Mouse (Mus musculus) kidney, adult 11 months (tissue): ENCODE results near the gene Neurod2.

Source experiments
- DNase-seq: peaks from one replicate; pipeline ENCODE4 v3.0.0; 2022

Neurod2 gene

DNA sequence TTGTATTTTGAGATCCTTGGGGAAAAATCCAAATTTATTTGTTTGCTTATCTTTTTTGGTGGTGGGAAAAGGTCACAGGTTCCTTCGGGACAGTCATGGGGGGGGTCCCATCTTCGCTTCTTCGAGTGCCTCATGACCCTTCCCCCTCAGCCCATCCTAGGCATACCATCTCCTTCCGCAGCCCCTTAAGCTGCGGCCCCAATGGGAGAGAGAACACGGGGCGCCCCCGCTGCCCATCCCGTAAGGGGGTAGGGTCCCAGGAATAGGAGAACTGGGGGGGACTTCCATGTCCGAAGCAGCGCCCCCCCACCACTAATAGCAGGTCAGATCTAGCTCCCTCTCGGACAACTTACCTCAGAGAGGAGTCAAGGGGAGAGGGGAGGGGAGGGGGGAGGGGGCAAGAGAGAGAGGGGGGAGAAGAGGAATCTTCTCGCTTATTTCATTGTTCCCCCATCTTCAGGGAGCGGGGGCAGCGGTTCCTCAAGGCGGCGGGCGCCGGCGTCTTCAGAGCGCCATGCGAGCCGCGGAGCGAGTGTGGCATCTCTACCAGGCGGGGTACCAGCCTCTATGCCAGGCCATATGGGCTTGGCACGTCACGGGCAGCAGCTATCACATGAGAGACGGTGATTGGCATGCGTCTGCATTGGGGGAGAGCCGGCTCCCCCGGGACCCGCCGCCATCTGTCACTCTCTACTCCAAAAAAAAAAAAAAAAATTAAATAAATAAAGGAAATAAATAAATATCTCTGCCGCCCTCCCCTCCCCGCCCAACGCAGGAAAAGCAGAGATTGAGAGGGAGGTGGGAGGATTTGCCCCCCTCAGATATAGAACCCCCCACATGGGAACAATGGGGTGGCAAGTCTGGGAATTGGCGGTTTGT is at the start of gene Neurod2:
Gene Neurod2, minus strand, starts transcription at position 568 of the 879 bp plus-strand sequence.
- DNase-seq = no peak

DNA sequence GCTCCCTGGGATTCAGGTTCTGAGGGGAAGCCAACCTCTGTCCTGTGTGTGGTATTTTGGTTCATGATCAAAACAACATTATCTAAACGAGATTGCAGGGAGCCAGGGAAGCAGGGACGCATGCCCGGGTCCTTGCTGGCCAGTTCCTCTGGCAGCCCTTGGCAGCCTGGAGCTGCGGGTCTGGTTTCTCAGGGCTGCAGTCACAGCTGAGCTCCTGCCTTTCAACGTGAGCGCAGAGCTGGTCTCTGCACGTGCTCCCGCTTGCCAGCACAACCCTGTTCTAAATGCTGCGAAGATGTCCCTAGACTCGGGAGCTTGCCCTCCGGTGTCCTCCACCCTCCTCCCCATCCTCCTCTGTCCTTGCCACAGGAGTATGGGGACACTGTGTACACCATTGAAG is 48.3 kb upstream of the Neurod2 start:
- no peak for DNase-seq

DNA sequence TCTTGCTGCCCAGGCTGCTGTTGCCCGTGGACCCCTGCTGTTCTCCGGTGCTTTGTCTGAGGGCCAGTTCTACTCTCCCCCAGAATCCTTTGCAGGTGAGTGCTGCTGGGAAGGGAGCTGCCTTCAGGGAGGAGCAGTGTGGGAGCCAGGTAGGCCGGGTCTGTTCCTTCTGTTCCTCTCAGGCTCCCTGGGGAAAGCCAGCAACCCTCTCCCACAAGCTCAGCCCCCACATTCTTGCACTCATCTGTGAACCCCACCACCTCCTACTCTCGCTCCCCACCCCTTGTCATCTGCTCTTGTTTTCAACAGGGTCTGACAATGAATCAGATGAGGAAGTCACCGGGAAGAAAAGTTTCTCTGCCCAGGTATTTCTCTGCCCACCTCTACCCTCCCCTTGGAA is 47.3 kb upstream of the Neurod2 start:
- DNase-seq = no peak

DNA sequence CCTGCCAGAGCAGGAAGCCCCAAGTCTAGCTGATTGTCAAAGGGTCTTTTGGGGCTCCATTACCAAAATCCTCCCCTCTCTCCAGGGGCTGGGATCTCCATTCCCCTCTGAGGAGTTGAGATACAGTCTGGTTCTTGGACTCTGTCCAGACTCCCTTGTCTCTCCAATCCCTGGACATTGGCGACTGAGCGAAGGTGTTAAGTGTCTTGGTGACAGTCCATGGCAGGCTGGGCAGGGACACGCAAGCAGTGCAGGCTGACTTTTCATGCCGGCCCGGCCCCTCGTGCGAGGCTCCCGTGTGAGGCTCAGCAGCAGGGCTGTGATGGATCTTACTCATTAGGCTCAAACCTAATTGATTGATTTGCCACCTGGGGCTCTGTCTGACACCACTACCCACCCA is 44.8 kb upstream of the Neurod2 start:
- DNase-seq = no peak

DNA sequence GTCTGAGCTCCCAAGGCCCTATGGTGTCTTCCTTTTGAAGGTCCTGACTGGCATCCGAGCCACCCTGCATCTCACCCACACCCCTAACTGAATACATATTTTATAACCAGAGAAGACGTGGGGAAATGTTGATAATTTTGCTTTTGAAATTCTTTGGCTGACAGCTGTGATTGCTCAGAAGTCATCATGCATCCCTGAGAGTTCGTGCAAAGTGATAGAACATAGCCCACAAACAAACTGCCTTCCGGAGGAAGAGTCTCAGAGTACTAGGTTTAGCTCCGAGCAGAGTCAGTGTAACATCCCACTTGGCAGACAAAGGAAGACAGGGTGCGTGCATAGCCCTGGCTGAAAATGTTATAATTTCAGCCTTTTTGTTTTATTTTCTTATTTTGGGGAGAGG is 43.8 kb upstream of the Neurod2 start:
- no peak for DNase-seq

DNA sequence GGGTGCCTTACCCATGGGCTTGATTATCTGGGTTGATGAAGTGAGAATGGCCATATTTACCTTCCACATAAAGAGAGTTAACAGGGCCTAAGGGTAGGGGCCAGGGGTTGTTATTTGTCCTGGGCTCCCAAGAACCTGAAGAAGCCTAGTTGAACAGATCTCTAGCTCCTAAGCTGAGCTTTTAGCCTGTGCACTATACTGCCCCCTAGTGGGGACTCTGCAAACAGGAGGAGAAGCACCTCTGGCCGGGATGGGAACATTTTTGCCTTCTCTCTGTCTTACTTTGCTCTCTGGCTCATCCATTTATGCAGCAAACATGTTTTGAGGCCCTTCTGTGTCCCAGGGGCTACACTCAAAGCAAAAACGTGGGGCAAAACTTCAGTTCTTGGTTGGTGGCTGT is 43.0 kb upstream of the Neurod2 start:
- no peak for DNase-seq

DNA sequence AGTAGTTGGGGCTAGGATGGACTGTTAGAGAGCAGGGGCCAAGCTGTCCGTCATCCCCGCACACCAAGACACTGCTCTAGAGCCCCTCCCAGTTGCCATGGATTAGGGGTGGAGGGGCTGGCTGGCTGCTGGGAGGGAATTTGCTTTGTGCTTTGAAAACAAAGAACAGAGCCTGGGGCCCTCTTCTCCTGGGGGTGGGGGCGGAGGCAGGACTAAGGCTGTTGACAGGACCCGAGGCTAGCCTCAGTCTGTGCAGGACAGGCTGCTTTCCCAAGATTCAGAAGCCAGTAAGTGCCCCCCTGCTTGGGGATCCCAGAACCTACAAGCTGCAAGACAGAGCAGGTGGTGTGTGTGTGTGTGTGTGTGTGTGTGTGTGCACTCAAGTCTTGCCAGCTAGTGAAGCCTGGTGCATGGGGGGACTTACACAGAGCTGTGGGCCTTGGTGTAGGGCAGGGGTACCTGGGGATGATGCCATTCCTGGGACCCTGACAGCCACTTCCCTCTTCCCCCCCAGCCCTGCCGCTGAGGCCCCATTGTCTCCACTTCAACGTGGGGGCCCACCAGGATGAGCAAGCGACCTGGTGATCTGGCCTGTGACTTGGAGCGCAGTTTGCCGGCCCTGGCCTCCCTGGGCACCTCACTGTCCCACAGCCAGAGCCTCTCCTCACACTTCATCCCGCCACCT is 42.2 kb upstream of the Neurod2 start:
- DNase-seq = no peak

DNA sequence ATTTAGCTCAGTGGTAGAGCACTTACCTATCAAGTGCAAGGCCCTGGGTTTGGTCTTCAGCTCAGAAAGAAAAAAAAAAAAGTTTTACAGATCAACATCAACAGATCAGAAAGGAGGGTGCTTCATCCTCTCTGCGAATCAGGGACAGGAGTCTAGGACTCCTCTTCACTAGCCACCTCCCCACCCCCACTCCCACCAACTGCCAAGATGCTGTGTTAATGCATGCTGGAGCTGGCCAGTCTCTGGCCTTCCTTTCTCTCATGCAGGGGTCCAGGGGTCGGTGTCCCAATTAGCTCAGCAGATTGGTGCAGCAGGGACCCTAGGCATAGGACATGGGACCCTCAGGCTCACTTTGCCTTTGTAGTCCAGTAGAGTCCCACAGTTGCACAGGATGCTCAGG is 41.1 kb upstream of the Neurod2 start:
- no peak for DNase-seq

DNA sequence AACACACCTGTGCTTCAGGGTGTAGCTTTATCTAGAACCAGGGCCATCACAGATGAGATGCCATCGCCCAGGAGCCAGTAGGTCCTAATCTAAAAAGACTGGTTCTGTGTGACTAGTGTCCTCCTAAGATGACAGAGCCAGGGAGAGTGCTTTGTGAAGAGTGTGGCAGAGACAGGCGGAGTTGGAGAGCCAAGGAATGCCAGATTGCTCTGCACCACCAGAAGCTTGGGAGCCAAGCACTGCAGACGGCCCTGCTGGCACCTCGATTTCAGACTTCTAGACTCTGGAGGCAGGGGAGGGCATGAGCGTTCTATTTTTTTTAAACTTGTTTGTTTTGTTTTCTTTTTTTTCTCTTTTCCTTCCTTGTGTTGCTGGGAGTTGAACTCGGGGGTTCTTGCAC is 39.9 kb upstream of the Neurod2 start:
- DNase-seq = no peak

DNA sequence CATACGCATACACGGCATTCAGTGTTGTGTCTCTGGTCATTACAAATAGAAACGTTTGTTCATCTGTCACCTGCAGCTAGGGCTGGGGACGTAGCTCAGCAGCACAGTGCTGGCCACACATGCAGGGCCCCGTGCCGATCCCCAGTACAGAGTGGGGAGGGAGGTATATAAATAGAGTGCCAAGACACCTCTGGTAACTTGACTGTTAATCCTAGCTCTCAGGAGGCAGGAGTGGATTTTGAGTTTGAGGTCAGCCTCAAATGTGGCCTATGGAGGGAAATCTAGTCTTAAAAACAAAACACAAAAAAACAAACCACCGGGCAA is 38.4 kb upstream of the Neurod2 start:
- no peak for DNase-seq

DNA sequence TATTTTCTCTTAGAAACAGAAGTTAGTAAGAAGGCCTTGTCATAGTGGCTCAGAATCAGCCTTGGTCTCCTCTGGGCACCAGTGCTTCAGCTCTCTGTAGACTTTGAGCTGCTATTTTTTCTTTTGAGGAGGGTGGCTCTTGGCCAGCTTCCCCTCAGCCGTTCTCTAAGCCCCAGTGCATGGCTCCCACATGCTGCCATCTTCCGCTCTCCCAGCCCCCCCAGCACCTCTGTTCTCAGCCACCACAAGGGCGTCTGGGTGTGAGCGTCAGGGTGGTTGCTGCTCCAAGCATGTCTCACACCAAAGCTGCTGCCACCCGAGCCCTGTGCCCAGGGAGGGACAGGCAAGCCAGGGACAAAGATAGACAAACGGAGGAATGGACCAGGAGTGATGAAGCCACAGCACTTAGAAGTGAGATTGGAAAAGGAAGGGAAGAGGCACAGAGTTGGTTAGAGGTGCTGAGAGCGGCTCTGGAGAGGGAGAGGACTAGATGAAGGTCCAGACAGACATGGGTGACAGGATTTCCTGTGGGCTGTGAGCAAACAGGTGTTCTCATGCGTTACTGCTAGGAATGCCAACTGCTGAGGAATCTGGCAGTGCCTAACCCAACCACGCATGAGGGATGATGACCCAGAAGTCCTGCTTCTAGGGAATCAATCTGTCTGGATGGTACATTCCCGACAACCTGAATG is 37.9 kb upstream of the Neurod2 start:
- DNase-seq = no peak

DNA sequence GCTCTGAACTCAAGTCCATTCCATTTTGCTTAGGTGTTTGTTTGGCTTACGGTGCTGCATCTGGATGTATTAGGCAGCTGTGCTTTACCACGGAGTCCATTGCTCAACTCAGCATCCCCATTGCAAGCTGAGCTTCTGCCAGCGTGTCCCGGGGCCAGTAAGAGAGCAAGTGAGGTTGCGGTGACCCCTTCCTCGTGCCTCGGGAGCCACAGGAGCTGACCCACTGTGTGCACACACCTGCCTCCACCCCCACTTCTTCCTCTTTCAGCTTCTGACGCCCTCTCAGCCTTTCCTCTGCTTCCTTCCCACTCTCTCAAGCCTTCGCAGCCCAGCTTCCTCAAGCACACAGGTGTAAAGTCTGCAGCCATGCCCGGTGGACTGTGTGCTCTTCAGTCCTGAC is 36.8 kb upstream of the Neurod2 start:
- DNase-seq = no peak

DNA sequence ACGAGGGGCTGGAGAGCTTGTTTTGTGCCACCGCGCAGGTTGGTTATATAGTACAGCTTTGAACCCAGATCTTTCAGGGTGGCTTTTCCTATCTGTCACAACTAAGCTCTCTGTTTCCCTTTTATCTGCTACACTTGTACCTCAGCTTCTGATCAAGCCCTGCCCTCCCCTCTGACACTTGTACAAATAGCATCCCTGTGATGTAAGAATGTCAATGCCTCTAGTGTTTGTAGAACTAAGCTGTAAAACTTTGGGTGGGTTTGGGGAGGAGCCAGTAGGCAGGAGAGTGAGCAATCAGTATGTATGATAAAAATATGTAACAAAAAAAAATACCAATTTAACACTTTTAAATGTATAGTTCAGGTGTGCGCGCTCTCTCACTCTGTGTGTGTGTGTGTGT is 35.0 kb upstream of the Neurod2 start:
- no peak for DNase-seq

DNA sequence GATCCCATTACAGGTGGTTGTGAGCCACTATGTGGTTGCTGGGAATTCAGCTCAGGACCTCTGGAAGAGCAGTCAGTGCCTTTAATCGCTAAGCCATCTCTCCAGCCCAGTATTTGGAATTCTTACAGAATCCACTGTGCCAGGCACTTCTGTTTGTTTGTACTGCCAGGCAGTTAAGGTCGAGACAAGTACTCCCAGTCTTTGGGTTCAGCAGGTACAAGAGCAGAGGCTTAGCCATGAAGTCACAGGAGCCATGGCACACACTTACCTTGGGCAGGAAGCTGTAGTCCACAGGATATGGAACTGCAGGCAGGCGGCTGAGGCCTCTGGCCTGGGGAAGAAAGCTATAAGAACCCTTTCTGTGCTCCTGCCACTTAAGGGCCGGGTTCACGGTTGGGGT is 34.4 kb upstream of the Neurod2 start:
- no peak for DNase-seq

DNA sequence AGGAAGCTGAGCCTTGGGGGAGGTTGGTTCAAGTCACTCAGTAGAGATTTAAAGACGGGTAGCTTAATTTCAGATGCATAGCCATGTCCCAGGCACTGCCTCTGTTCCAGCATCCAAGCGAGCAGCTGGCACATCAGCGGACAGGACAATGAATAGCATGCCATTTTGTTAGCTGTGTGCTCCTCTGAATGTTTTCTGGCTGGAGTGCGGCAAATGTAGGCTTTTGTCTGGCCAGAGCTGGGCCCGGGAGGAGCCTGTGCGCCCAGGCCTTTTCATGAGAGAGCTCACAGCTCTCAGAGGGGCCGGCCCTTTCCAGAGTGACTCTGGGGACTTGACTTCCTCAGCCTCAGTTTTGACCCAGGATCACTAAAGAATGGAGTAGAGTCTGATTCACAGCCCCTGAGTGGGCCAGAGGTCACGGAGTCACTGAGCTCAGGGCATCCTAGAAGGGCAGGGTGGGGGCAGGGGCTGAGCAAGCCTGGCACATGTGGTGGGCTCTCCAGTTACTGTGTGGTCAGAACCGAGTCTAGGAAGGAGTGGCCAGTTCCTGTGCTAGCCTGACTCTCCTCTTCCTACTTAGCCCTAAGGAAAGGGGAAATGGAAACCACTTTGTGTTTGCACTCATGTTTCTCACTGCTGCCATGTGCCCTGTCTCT is 31.5 kb upstream of the Neurod2 start:
- DNase-seq = no peak

DNA sequence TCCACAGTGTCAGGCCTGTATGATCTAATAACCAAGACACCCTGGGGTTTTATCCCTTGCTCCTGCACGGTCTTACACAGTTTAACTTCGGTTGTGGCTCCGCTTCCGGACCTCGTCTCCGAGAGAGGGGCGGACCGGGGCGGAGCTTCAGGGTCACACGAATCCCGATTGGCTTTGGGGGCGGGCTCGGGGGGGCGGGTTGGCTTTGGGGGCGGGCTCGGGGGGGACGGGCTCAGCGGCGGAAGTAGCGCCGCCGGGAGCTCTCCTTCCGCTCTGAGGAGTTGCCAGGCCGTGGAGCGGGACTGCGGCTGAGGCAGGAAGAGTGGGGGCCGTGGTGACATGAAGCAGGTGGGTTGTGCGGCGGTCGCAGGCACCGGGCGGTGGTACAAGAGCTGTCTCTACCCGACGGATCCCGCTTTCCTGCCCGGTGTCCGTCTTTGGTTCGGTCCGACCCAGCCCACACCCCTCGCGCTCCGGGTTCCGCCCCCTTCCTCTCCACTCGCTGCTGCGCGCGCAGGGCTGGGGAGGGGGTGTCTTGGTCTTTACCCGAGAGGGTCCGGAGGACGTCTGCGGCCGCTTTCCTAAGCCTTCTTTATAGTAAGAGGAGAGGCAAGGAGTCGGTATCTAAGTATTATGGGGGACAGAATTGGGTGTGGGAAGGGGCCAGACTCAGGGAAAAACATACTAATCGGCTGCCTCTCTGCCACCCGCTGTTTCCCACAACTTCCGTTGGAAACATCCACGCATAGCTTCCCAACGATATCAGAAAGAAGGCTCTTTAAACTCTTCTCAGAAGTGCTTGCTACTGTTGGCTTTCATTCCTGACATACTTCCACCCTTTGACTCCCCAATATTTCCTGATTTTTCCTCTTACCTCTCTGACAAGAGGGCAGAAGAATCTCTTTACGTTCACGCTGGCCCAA is 29.0 kb upstream of the Neurod2 start, which contains the start of gene Stard3:
Gene Stard3, plus strand, starts transcription at position 208 of the 923 bp plus-strand sequence.
- DNase-seq = peak; percentile 88

DNA sequence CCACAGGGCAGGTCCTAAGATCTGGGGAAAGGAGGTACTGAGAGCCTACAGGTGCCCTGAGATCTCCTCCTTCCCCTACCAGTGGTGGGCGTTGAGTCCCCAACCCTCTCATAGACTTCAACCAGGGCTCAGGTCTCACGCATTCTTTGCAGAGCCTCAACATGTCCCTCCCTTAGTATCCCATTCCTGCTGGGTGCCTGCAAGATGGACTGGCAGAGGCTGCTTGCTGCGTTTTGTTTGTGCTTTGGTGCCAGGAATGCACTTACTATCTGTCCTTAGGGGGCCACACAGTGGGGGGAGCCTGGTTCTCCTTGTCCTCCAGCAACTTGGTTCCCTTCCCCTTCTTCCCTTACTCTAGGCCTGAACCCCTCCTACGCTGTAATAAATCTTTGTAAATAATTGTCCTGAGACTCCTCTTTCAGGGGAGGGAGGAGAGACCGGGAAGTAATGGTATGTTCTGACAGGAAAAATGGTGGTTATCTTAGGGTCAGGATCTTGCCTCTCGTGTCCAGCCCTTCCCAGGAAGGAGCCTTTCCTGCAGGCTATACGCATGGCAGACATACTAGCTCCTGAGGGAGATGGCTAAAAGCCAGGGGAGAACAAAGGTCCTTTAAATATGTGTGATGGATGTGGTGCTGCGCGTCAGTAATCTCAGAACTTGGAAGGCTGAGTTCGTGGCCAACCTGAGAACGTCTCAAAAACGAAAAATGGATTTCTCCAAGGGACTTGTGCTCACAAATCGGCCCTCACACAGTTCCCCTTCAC is 28.1 kb upstream of the Neurod2 start:
- no peak for DNase-seq

DNA sequence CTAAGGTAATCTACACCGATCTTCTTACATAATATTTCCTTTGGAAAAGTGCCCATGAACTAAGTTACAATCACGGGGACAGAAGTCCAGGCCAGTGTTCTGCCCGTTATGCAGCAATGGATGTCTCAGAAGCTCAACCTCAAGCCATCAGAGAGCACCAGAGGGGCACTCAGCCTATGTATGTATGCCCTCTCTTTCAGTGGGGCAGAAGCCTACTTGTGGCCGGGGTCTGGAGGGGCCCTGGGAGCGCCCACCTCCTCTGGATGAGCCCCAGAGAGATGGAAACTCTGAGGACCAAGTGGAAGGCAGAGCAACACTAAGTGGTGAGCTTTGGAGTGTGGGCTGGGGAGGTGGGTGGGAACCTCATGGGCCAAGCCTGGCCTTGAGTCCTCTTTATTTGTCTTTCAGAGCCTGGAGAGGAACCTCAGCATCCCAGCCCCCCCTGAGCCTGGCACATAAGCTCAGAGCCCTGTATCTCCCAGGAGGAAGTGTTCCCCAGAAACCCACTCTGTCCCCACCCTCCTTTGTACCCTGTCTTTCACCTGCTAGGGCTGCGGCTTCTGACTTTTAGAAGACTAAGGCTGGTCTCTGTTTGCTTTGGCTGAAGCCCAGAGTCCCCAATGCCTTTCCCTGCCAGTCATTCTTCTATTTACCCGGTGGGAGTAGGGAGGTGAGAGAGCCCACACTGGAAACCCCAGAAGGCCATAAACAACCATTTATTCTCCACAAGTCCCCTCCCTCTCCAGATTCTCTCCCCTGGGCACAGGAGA is 27.4 kb upstream of the Neurod2 start:
- DNase-seq = no peak

DNA sequence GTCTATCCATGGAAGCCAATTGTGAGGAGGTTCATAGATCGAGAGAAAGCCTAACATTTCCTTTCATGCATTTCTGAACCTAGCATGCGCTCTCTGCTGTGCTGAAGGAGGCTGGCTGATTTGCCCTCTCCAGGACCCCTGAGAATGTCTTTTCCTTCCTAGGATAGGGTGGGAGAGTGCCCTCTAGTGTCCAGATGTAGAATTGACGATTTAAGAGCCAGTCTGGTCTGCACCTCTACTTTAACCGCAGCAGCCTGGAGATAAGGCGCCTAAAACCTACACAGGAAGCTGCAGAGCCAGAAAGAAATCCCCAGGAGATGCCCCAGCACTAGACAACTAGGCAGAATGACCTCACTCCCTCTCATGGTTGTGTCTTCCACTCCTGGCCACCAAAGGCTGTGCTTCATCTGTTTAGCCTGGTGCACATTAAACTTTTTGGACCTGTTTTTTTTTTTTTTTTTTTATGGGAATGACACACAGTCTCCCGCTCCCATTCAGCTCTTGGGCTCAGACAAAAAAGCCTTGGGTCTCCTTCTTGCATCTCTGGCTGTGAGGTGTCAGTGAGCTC is 26.4 kb upstream of the Neurod2 start:
- DNase-seq = peak; percentile 50

DNA sequence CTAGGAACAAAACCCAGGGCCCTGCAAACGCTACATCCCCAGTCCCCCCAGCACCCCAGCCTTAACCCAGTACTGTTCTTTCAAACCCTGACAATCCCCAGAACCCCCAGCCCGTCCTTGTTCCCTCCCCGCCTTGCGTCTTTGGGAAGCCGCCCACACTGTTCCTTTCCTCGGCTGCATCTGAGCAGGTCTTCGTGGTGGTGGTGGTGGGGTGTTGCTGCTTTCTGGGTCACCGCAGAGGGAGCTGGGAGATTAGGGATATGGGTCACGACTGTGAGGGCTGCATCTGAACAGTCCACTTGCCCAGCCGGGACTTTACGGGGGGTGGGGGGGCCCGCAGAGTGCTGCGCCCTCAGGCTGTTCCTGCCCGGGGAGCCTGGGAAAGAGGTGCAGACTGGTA is 25.0 kb upstream of the Neurod2 start:
- DNase-seq = no peak
